Mouse (Mus musculus) urinary bladder, postnatal 14 days (tissue): ENCODE measurements around the gene Uba2.
"Not testable (repeated sequence)": the region's sequence is repeated elsewhere in the genome, so short reads cannot be mapped to it uniquely, and the experiment has no call there.

Experiments used
- DNase-seq: peaks from one replicate; pipeline ENCODE4 v3.0.0; 2021; ENCODE audit warnings: low spot score

Gene Uba2

GRCm38 (mm10) chr7:34169454-34169853, at the start of gene Uba2:
TSS of gene Uba2 (minus strand) at chr7:34169599.
- DNase-seq, result no peak

GRCm38 (mm10) chr7:34218496-34218895, 49.1 kb upstream of the Uba2 start:
- DNase-seq, result no peak

- DNase-seq, result no peak
Measured at GRCm38 (mm10) chr7:34216474-34216873, 47.1 kb upstream of the Uba2 start.

GRCm38 (mm10) chr7:34215481-34215880, 46.1 kb upstream of the Uba2 start:
- no peak for DNase-seq

GRCm38 (mm10) chr7:34214644-34215043, 45.2 kb upstream of the Uba2 start:
- DNase-seq, result no peak

GRCm38 (mm10) chr7:34213281-34213680, 43.9 kb upstream of the Uba2 start:
- no peak for DNase-seq

- no peak for DNase-seq
Measured at GRCm38 (mm10) chr7:34208027-34208745, 38.8 kb upstream of the Uba2 start.

GRCm38 (mm10) chr7:34206331-34206730, 36.9 kb upstream of the Uba2 start:
- no peak for DNase-seq

- not testable (repeated sequence) for DNase-seq
Measured at GRCm38 (mm10) chr7:34202147-34202546, 32.7 kb upstream of the Uba2 start.

GRCm38 (mm10) chr7:34200829-34201228, 31.4 kb upstream of the Uba2 start:
- no peak for DNase-seq

GRCm38 (mm10) chr7:34198346-34198745, 28.9 kb upstream of the Uba2 start:
- peak; percentile 53 for DNase-seq

GRCm38 (mm10) chr7:34196132-34197128, 27.0 kb upstream of the Uba2 start, which contains the start of gene Pdcd2l:
TSS of gene Pdcd2l (minus strand) at chr7:34196661.
- peak; percentile 91 for DNase-seq

- no peak for DNase-seq
Measured at GRCm38 (mm10) chr7:34195632-34196031, 26.2 kb upstream of the Uba2 start.

GRCm38 (mm10) chr7:34192825-34193224, 23.4 kb upstream of the Uba2 start:
- DNase-seq, result no peak

GRCm38 (mm10) chr7:34189376-34189989, 20.1 kb upstream of the Uba2 start:
- no peak for DNase-seq

GRCm38 (mm10) chr7:34183794-34184193, 14.4 kb upstream of the Uba2 start:
- DNase-seq, result no peak

- DNase-seq, result peak; percentile 76
Measured at GRCm38 (mm10) chr7:34183356-34183755, 14.0 kb upstream of the Uba2 start.

- not testable (repeated sequence) for DNase-seq
Measured at GRCm38 (mm10) chr7:34176241-34176640, 6.8 kb upstream of the Uba2 start.

- DNase-seq, result no peak
Measured at GRCm38 (mm10) chr7:34172251-34172650, 2.9 kb upstream of the Uba2 start.

- peak; percentile 93 for DNase-seq
Measured at GRCm38 (mm10) chr7:34168470-34169251, 738 bp downstream of the Uba2 start.

GRCm38 (mm10) chr7:34167766-34168469, 1.5 kb downstream of the Uba2 start:
- no peak for DNase-seq
